Mouse (Mus musculus): ENCODE measurements around the gene Oxnad1. TPM values are rescaled to one million over a fixed set of nuclear protein-coding genes. Genes with fewer than 3 reads are reported as not detected.
"Not testable (repeated sequence)": the region's sequence is repeated elsewhere in the genome, so short reads cannot be mapped to it uniquely, and the experiment has no call there.

The Oxnad1 gene
- total and polyA plus RNA-seq, 2 experiments from 2014 or later: 24.5 to 28.8 TPM

DNA sequence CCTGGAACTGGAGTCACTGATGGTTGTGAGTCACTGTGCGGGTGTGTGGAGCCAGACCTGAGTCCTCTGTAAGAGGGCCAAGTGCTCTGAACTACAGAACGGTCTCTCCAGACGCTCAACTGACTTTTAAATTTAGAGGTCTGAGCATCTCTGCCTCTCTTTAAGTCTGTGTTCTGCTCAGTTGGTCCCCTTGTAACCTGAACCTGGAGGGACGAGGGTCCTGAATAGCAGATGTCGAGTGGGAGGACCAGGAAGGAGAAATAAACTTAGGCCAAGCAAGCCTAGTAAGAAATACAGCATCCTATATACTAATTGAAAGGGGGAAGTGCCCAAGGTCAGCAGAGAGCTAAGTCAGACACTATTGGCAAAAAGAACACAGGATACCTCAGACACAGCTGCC is 11.6 kb downstream of the Oxnad1 start:
- H3K4me1 ChIP-seq (ENCODE audit: insufficient read depth, low read length): no peaks in the 10 kb centered on the region
- H3K4me3 ChIP-seq (ENCODE audit: low read length): no peak overlapping the region
- 92% methylated on average over 5 of the region's 5 CpGs for WGBS
- no peak overlapping the region for H3K27ac ChIP-seq
- no peak overlapping the region for H3K9ac ChIP-seq (replicated peaks; ENCODE audit: low read length)
- H3K9me3 ChIP-seq (ENCODE audit: low read length): no peaks in the 10 kb centered on the region
- ATAC-seq: no peak
- H3K36me3 ChIP-seq (ENCODE audit: insufficient read depth, low read length): peaks cover 68% of the 10 kb centered on the region
- TF ChIP-seq CTCF (IDR thresholded peaks at IDR 0.05; ENCODE audit: low read depth): no peak
- no peaks in the 10 kb centered on the region for H3K27me3 ChIP-seq (ENCODE audit: insufficient read depth, low read length)
- DNase-seq (ENCODE audit: low spot score): no peak
- no peak overlapping the region for H3K4me2 ChIP-seq (ENCODE audit: low read depth, low read length)

DNA sequence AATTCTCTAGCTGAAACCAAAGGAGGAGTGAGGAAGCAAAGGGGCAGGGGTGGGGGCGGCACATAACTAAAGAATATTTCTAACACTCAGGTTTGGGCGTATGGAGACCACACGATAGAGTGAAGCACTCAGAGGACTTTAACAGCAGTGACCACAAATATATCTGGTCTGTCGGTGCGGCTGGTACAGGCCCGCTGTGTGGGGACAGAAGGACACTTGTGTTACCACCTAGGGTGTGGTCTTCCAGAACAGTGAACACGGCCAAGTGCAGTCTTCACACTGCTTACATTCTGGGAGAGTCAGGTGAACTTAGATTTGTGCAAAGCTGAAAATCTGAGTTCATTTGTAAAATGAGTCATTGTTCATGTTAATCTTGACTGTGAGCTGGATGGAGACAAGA is 12.5 kb downstream of the Oxnad1 start:
- H3K4me3 ChIP-seq (ENCODE audit: low read length): no peak overlapping the region
- DNase-seq (ENCODE audit: low spot score): no peak
- no peaks in the 10 kb centered on the region for H3K9me3 ChIP-seq (ENCODE audit: low read length)
- no peak for ATAC-seq
- no peaks in the 10 kb centered on the region for H3K4me1 ChIP-seq (ENCODE audit: insufficient read depth, low read length)
- TF ChIP-seq CTCF (IDR thresholded peaks at IDR 0.05; ENCODE audit: low read depth): no peak
- H3K27me3 ChIP-seq (ENCODE audit: insufficient read depth, low read length): no peaks in the 10 kb centered on the region
- WGBS: 95% methylated on average over 7 of the region's 7 CpGs
- no peak overlapping the region for H3K4me2 ChIP-seq (ENCODE audit: low read depth, low read length)
- no peak overlapping the region for H3K9ac ChIP-seq (replicated peaks; ENCODE audit: low read length)
- peaks cover 64% of the 10 kb centered on the region for H3K36me3 ChIP-seq (ENCODE audit: insufficient read depth, low read length)
- no peak overlapping the region for H3K27ac ChIP-seq

DNA sequence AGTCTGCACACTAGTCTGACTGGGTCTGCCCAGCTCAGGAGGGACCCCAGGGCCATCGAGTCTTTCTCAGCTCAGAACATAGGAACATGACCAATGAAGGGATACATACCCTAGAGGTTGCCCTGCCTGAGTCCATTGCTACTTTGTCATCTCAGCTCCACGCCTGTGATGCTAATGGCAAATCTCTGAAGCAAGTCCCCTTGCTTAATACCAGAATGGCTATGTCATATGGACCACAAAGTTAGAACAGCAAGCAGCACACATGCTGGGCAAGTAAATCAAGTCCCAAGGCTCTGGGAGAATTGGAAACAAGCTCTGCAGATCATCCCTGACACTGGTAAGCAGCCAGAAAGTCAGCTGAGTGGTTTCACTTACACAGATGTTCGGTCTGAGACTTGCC is 13.8 kb downstream of the Oxnad1 start:
- ATAC-seq (no peak), DNase-seq (ENCODE audit: low spot score) (no peak)
- no peaks in the 10 kb centered on the region for H3K27me3 ChIP-seq (ENCODE audit: insufficient read depth, low read length)
- no peaks in the 10 kb centered on the region for H3K9me3 ChIP-seq (ENCODE audit: low read length)
- TF ChIP-seq CTCF (IDR thresholded peaks at IDR 0.05; ENCODE audit: low read depth): no peak
- no peak overlapping the region for H3K4me3 ChIP-seq (ENCODE audit: low read length)
- no peak overlapping the region for H3K4me2 ChIP-seq (ENCODE audit: low read depth, low read length)
- 96% methylated on average over 3 of the region's 3 CpGs for WGBS
- no peak overlapping the region for H3K9ac ChIP-seq (replicated peaks; ENCODE audit: low read length)
- H3K27ac ChIP-seq: no peak overlapping the region
- H3K36me3 ChIP-seq (ENCODE audit: insufficient read depth, low read length): peaks cover 60% of the 10 kb centered on the region
- H3K4me1 ChIP-seq (ENCODE audit: insufficient read depth, low read length): no peaks in the 10 kb centered on the region

DNA sequence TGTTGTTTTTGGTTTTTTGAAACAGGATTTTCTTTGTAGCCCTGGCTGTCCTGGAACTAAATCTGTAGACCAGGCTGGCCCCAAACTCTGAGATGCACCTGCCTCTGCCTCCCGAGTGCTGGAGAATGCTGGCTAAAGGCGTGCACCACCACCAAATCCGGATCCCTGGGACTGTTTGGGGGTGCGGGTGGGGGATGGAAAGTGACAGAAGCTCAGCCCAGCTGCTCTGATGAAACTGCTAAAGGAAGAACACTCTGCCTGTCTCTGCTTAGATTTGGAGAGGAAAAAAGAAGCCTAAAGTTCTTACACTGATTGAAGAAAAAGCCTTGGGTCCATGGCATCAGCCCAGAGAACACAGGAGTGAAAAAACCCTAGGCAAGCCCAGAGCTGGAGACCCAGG is 18.4 kb downstream of the Oxnad1 start:
- H3K4me3 ChIP-seq (ENCODE audit: low read length): no peak overlapping the region
- peaks cover 27% of the 10 kb centered on the region for H3K36me3 ChIP-seq (ENCODE audit: insufficient read depth, low read length)
- TF ChIP-seq CTCF (IDR thresholded peaks at IDR 0.05; ENCODE audit: low read depth): no peak
- no peak for DNase-seq (ENCODE audit: low spot score)
- 92% methylated on average over 4 of the region's 4 CpGs for WGBS
- H3K4me1 ChIP-seq (ENCODE audit: insufficient read depth, low read length): no peaks in the 10 kb centered on the region
- H3K27ac ChIP-seq: no peak overlapping the region
- no peaks in the 10 kb centered on the region for H3K9me3 ChIP-seq (ENCODE audit: low read length)
- ATAC-seq: no peak
- no peak overlapping the region for H3K9ac ChIP-seq (replicated peaks; ENCODE audit: low read length)
- no peaks in the 10 kb centered on the region for H3K27me3 ChIP-seq (ENCODE audit: insufficient read depth, low read length)
- H3K4me2 ChIP-seq (ENCODE audit: low read depth, low read length): no peak overlapping the region

DNA sequence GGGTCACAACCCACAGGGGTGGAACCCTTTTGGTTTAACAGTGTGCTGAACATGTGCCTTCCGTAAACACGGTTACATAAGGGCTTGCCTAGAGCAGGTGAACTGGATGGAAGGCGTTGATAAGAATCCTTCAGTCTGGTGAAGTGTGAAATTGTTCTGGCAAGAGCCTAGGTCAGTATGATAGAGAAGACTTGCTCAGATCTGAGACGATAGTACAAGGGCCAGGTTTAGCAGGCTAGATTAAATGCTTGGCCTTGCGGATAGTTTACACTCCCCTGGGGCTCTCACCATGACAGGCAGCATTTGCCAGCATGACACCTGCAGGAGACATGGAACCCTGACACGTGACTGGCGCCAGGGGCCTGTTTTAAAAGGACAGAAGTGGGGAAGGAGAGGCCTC is 20.5 kb downstream of the Oxnad1 start:
- H3K4me2 ChIP-seq (ENCODE audit: low read depth, low read length): no peak overlapping the region
- DNase-seq (ENCODE audit: low spot score) (no peak), ATAC-seq (no peak)
- no peak overlapping the region for H3K9ac ChIP-seq (replicated peaks; ENCODE audit: low read length)
- H3K27ac ChIP-seq: no peak overlapping the region
- H3K27me3 ChIP-seq (ENCODE audit: insufficient read depth, low read length): no peaks in the 10 kb centered on the region
- TF ChIP-seq CTCF (IDR thresholded peaks at IDR 0.05; ENCODE audit: low read depth): no peak
- peaks cover 6% of the 10 kb centered on the region; the same call in 1 of the 2 replicates for H3K36me3 ChIP-seq (ENCODE audit: insufficient read depth, low read length)
- WGBS: 62% methylated on average over 7 of the region's 7 CpGs
- H3K9me3 ChIP-seq (ENCODE audit: low read length): no peaks in the 10 kb centered on the region
- no peak overlapping the region for H3K4me3 ChIP-seq (ENCODE audit: low read length)
- no peaks in the 10 kb centered on the region for H3K4me1 ChIP-seq (ENCODE audit: insufficient read depth, low read length)

DNA sequence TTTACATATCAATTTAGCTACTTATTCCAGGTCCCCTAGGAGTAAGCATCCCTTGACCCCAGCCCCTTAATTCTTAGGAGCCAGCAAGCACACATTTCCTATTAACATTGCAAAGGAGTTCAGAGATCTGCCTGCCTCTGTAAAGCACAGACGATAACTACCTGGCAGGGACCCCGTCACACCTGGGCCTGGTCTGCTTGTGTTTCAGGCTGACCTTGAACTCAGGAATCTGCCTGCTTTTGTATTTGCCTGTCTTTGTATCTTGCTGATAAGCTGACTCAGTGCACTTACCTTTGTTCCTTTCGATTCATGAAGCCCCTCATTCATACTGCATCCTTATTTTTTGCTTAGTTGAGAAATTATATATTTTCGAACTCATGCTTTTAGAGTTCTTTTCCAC is 21.7 kb downstream of the Oxnad1 start:
- no peak overlapping the region for H3K4me2 ChIP-seq (ENCODE audit: low read depth, low read length)
- H3K4me1 ChIP-seq (ENCODE audit: insufficient read depth, low read length): no peaks in the 10 kb centered on the region
- DNase-seq (ENCODE audit: low spot score) (no peak), ATAC-seq (no peak)
- H3K9ac ChIP-seq (replicated peaks; ENCODE audit: low read length): no peak overlapping the region
- H3K4me3 ChIP-seq (ENCODE audit: low read length): no peak overlapping the region
- WGBS: 87% methylated on average over 4 of the region's 4 CpGs
- peaks cover 4% of the 10 kb centered on the region; the same call in 1 of the 2 replicates for H3K36me3 ChIP-seq (ENCODE audit: insufficient read depth, low read length)
- no peaks in the 10 kb centered on the region for H3K27me3 ChIP-seq (ENCODE audit: insufficient read depth, low read length)
- TF ChIP-seq CTCF (IDR thresholded peaks at IDR 0.05; ENCODE audit: low read depth): no peak
- H3K27ac ChIP-seq: no peak overlapping the region
- no peaks in the 10 kb centered on the region for H3K9me3 ChIP-seq (ENCODE audit: low read length)

DNA sequence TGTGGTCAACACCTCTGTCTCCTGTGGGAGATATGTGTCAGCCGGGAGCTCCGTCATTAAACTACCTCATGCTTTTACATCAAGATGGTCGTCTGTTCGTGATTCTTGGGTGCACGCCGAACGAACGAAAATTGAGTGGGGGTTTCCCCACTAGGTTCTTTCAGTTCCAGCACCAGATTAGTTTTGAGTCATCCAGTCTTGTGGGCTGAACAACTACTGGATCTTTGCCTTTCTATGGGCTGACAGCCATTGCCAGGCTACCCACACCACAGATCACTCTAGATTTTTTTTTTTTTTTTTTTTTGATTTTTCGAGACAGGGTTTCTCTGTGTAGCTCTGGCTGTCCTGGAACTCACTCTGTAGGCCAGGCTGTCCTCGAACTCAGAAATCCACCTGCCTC is 26.9 kb downstream of the Oxnad1 start:
- H3K4me3 ChIP-seq (ENCODE audit: low read length); H3K4me1 ChIP-seq (ENCODE audit: insufficient read depth, low read length); H3K27me3 ChIP-seq (ENCODE audit: insufficient read depth, low read length); H3K36me3 ChIP-seq (ENCODE audit: insufficient read depth, low read length); ATAC-seq; H3K27ac ChIP-seq; DNase-seq (ENCODE audit: low spot score); H3K4me2 ChIP-seq (ENCODE audit: low read depth, low read length); H3K9ac ChIP-seq (replicated peaks; ENCODE audit: low read length); H3K9me3 ChIP-seq (ENCODE audit: low read length): not testable (repeated sequence)
- WGBS: 92% methylated on average over 10 of the region's 10 CpGs

Measured in hindbrain, postnatal 0 days (tissue).